Mouse (Mus musculus): ENCODE measurements around the gene Ttc7b.

GRCm38 (mm10) chr12:100265546-100266309, 254.9 kb downstream of the Ttc7b start:
- TF ChIP-seq POLR2A (IDR thresholded peaks at IDR 0.05; ENCODE audit: insufficient read depth, low read depth, low read length) (no peak), CTCF (IDR thresholded peaks at IDR 0.05; ENCODE audit: insufficient read depth, low read depth, low read length) (no peak)
